Mouse (Mus musculus): Measurements from ENCODE around the gene Ttc36. TPM values are rescaled to one million over a fixed set of nuclear protein-coding genes. Genes with fewer than 3 reads are reported as not detected.
"Not testable (repeated sequence)": the region's sequence is repeated elsewhere in the genome, so short reads cannot be mapped to it uniquely, and the experiment has no call there.

Gene Ttc36
- polyA plus RNA-seq, 1 experiment = 6.9 TPM

GRCm38 (mm10) chr9:44801669-44802068, 1.2 kb downstream of the Ttc36 start:
- H3K4me3 ChIP-seq (replicated peaks; ENCODE audit: control insufficient read depth, low read depth, low read length) = no peak overlapping the region

GRCm38 (mm10) chr9:44799958-44800324, 2.9 kb downstream of the Ttc36 start:
- TF ChIP-seq POLR2A (IDR thresholded peaks at IDR 0.05; ENCODE audit: borderline replicate concordance, control insufficient read depth, low read depth, low read length) (no peak), CTCF (IDR thresholded peaks at IDR 0.05; ENCODE audit: control insufficient read depth, insufficient read depth, low read length) (no peak)
- no peak overlapping the region for H3K27ac ChIP-seq (ENCODE audit: control insufficient read depth, insufficient read depth, low read depth, low read length, poor library complexity)

More at GRCm38 (mm10) chr9:44801669-44802068, 1.2 kb downstream of the Ttc36 start:
- no peak for TF ChIP-seq CTCF (IDR thresholded peaks at IDR 0.05; ENCODE audit: control insufficient read depth, insufficient read depth, low read length)
- TF ChIP-seq POLR2A (IDR thresholded peaks at IDR 0.05; ENCODE audit: borderline replicate concordance, control insufficient read depth, low read depth, low read length) = no peak
- Histone ChIP-seq H3K4me1 (ENCODE audit: control insufficient read depth, insufficient read depth, low read length) (no peaks in the 10 kb centered on the region), H3K27ac (ENCODE audit: control insufficient read depth, insufficient read depth, low read depth, low read length, poor library complexity) (no peak overlapping the region)
- WGBS = 61% methylated on average over 6 of the region's 6 CpGs

GRCm38 (mm10) chr9:44799102-44799957, 3.5 kb downstream of the Ttc36 start, which contains the start of gene Tmem25:
Gene Tmem25 (minus strand): TSS chr9:44799307.
- WGBS = under 1% methylated on average over 75 of the region's 75 CpGs
- Histone ChIP-seq H3K27ac (ENCODE audit: control insufficient read depth, insufficient read depth, low read depth, low read length, poor library complexity) (no peak within 1 kb of the TSS; the same call in 1 of the 2 replicates), H3K4me1 (ENCODE audit: control insufficient read depth, insufficient read depth, low read length) (no peaks in the 10 kb centered on the region), H3K4me3 (replicated peaks; ENCODE audit: control insufficient read depth, low read depth, low read length) (peak within 1 kb of the TSS; percentile 56)
- no peak; the same call in 1 of the 2 replicates for TF ChIP-seq POLR2A (IDR thresholded peaks at IDR 0.05; ENCODE audit: borderline replicate concordance, control insufficient read depth, low read depth, low read length)
- no peak for TF ChIP-seq CTCF (IDR thresholded peaks at IDR 0.05; ENCODE audit: control insufficient read depth, insufficient read depth, low read length)

More at GRCm38 (mm10) chr9:44799958-44800324, 2.9 kb downstream of the Ttc36 start:
- no peaks in the 10 kb centered on the region for H3K4me1 ChIP-seq (ENCODE audit: control insufficient read depth, insufficient read depth, low read length)
- 31% methylated on average over 9 of the region's 9 CpGs for whole genome bisulfite sequencing
- H3K4me3 ChIP-seq (replicated peaks; ENCODE audit: control insufficient read depth, low read depth, low read length) = no peak overlapping the region

DNA sequence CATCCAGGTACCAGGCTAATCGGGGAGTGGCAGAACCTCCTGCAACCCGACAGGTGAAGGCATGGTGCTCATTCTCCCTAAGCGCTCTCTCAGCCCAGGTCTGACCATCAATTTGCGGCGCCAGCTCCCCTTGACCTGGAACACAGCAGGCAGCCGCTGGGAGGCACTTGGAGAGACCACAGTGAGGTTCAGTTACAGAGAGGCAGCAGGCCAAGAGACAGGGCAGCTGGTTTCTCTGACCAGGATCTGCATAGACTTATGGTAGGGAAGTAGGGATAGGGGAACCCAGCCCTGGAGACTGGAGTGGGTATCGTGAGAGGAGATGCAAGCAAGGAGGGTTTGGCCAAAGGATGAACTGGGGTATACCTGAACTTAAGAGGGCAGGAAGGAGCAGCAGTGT, 4.6 kb downstream of the Ttc36 start:
- no peaks in the 10 kb centered on the region for H3K4me1 ChIP-seq (ENCODE audit: control insufficient read depth, insufficient read depth, low read length)
- H3K4me3 ChIP-seq (replicated peaks; ENCODE audit: control insufficient read depth, low read depth, low read length) = no peak overlapping the region
- WGBS = 70% methylated on average over 7 of the region's 7 CpGs
- no peak overlapping the region for H3K27ac ChIP-seq (ENCODE audit: control insufficient read depth, insufficient read depth, low read depth, low read length, poor library complexity)
- TF ChIP-seq CTCF (IDR thresholded peaks at IDR 0.05; ENCODE audit: control insufficient read depth, insufficient read depth, low read length) = no peak
- TF ChIP-seq POLR2A (IDR thresholded peaks at IDR 0.05; ENCODE audit: borderline replicate concordance, control insufficient read depth, low read depth, low read length) = no peak

DNA sequence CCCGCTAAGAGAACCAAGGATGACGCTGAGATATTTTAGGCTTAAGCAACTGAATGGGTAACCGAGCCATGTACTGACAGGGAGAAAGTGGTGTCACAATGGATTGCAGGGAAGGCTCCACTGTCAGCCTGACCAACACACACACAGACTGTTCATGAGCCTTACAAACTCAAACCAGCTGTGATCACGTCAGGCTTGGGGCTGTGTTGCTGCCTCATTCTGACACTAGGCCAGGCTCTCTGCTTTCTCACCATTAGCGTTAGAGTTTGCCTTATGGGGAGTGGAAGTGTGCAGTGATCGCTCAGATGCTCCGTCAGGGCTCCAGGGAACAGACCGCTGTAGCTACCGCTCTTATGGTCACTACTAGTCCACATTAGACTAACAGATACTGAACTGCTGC, 10.0 kb downstream of the Ttc36 start:
- Histone ChIP-seq H3K27ac (ENCODE audit: control insufficient read depth, insufficient read depth, low read depth, low read length, poor library complexity) (no peak overlapping the region), H3K4me3 (replicated peaks; ENCODE audit: control insufficient read depth, low read depth, low read length) (no peak overlapping the region), H3K4me1 (ENCODE audit: control insufficient read depth, insufficient read depth, low read length) (no peaks in the 10 kb centered on the region)
- TF ChIP-seq POLR2A (IDR thresholded peaks at IDR 0.05; ENCODE audit: borderline replicate concordance, control insufficient read depth, low read depth, low read length) (no peak), CTCF (IDR thresholded peaks at IDR 0.05; ENCODE audit: control insufficient read depth, insufficient read depth, low read length) (no peak)
- 84% methylated on average over 9 of the region's 9 CpGs for WGBS

DNA sequence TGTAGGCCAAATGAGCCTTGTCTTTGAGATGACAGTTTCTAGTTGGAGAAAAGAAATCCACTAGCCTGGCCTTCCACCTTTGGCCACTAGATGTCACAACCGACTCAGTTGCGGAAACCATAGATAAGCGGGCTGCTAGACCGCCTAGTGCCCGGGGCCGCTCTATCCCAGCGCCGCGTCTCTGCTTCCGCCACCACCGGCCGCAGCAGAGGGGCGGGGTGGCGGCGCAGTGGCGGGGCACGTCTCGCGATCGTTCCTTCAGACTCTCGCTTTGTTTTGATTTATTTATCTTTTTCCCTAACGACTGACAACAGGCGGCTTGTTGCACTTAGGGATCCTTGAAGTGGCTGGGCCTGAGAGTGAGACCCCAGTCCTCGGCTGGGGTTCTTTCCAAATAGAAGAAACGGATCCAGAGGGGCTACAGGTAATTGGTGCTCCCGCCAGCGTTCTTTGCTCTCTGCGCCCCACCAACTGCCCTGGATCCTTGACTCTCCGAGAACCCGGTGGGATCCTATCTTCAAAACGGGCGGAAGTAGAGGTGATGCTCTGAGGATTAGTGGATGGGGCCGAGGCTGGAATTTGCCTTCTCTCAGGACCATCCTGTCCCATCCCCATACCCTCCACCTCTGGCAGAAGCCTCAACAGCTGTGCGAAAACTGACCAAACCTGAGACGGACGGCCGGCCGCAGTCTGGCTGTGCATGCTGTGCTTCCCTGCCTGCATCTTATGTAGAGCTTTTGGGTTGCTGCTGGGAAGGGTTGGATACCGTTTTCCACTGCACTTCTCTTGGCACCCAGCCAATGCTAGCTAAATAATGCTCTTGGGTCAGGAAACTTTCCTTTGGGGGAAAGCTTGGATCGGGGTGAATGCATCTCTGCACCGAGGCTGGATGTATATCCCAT, 29.9 kb downstream of the Ttc36 start:
- peak; percentile 56; the same call in 1 of the 2 replicates for TF ChIP-seq POLR2A (IDR thresholded peaks at IDR 0.05; ENCODE audit: borderline replicate concordance, control insufficient read depth, low read depth, low read length)
- TF ChIP-seq CTCF (IDR thresholded peaks at IDR 0.05; ENCODE audit: control insufficient read depth, insufficient read depth, low read length) = peak; percentile 76
- peaks cover 2% of the 10 kb centered on the region; the same call in 1 of the 2 replicates for H3K4me1 ChIP-seq (ENCODE audit: control insufficient read depth, insufficient read depth, low read length)
- peak overlapping the region; percentile 14; the same call in 1 of the 2 replicates for H3K27ac ChIP-seq (ENCODE audit: control insufficient read depth, insufficient read depth, low read depth, low read length, poor library complexity)
- H3K4me3 ChIP-seq (replicated peaks; ENCODE audit: control insufficient read depth, low read depth, low read length) = peak overlapping the region; percentile 89
- WGBS = under 1% methylated on average over 41 of the region's 41 CpGs

DNA sequence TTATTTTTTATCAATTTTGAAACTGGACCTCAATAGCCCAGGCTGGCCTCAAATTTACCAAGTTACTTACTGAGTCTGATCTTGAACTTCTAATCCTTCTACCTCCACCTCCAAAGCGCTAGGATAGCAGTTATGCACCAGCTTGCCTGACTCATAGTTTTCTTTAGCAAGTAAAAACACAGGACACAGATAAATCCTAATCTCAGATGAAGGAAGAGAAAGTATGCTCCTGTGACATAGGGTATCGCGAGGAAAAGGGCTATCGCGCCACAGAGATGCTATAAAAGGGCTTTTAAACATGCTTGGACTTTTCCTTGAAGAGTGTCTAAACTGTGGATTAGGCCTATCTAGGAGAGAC, 30.5 kb downstream of the Ttc36 start:
- Histone ChIP-seq H3K4me1 (ENCODE audit: control insufficient read depth, insufficient read depth, low read length) (peaks cover 2% of the 10 kb centered on the region; the same call in 1 of the 2 replicates), H3K27ac (ENCODE audit: control insufficient read depth, insufficient read depth, low read depth, low read length, poor library complexity) (no peak overlapping the region), H3K4me3 (replicated peaks; ENCODE audit: control insufficient read depth, low read depth, low read length) (no peak overlapping the region)
- 30% methylated on average over 5 of the region's 5 CpGs for WGBS
- no peak for TF ChIP-seq CTCF (IDR thresholded peaks at IDR 0.05; ENCODE audit: control insufficient read depth, insufficient read depth, low read length)
- TF ChIP-seq POLR2A (IDR thresholded peaks at IDR 0.05; ENCODE audit: borderline replicate concordance, control insufficient read depth, low read depth, low read length) = no peak

GRCm38 (mm10) chr9:44771376-44771775, 31.5 kb downstream of the Ttc36 start:
- Histone ChIP-seq H3K4me3 (replicated peaks; ENCODE audit: control insufficient read depth, low read depth, low read length) (no peak overlapping the region), H3K27ac (ENCODE audit: control insufficient read depth, insufficient read depth, low read depth, low read length, poor library complexity) (no peak overlapping the region), H3K4me1 (ENCODE audit: control insufficient read depth, insufficient read depth, low read length) (peaks cover 2% of the 10 kb centered on the region; the same call in 1 of the 2 replicates)
- 88% methylated on average over 5 of the region's 5 CpGs for WGBS
- TF ChIP-seq POLR2A (IDR thresholded peaks at IDR 0.05; ENCODE audit: borderline replicate concordance, control insufficient read depth, low read depth, low read length) (no peak), CTCF (IDR thresholded peaks at IDR 0.05; ENCODE audit: control insufficient read depth, insufficient read depth, low read length) (no peak)

DNA sequence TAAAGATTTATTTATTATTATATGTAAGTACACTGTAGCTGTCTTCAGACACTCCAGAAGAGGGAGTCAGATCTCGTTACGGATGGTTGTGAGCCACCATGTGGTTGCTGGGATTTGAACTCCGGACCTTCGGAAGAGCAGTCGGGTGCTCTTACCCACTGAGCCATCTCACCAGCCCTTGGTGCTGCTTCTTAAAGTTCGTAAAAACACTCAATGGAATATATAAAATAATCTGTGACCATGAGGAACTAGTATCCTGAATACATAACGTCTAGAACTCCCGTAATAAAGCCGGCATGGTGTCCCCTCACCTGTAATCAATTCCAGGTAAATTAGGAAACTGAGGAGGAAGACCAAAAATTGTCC, 34.9 kb downstream of the Ttc36 start:
- not testable (repeated sequence) for H3K27ac ChIP-seq (ENCODE audit: control insufficient read depth, insufficient read depth, low read depth, low read length, poor library complexity); H3K4me1 ChIP-seq (ENCODE audit: control insufficient read depth, insufficient read depth, low read length); H3K4me3 ChIP-seq (replicated peaks; ENCODE audit: control insufficient read depth, low read depth, low read length)
- 38% methylated on average over 8 of the region's 9 CpGs for WGBS
